Mouse (Mus musculus) spleen, embryonic (tissue): ENCODE measurements around the gene Rps27a.
"Not testable (repeated sequence)": the region's sequence is repeated elsewhere in the genome, so short reads cannot be mapped to it uniquely, and the experiment has no call there.

Source experiments
- CTCF ChIA-PET: fragments of 350-600 bp; sonication (Branson Sonifier 250); formaldehyde crosslinking; loops from one replicate; lab custom pipeline; 2022; lab: Charles Lee

The Rps27a gene

GRCm38 (mm10) chr11:29547752-29548503, at the start of gene Rps27a, which contains the start of gene Clhc1:
TSS of gene Rps27a (minus strand) at chr11:29548109.
TSS of gene Clhc1 (plus strand) at chr11:29547950.
- CTCF ChIA-PET = no interaction called here

GRCm38 (mm10) chr11:29597159-29597558, 49.2 kb upstream of the Rps27a start:
- CTCF ChIA-PET = no interaction called here

DNA sequence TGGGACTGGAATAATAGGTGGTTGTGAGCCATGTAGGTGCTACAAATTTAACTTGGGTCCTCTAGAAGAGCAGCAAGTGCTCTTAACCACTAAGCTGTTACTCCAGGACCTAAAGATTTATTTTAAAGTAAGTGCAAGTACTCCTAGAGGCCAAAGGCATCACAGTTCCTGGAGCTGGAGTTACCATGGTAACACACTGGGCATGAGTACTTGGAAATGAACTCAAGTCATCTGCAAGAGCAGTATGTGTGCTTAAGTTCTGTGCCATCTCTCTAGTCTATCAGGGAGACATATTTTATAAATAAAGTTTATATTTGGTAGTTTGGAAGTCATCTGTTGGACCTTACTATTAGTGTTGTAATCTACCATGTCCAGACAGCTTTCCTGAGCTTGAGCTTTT, 47.3 kb upstream of the Rps27a start:
- CTCF ChIA-PET = no interaction called here

GRCm38 (mm10) chr11:29579610-29580009, 31.7 kb upstream of the Rps27a start:
- CTCF ChIA-PET = no interaction called here

- CTCF ChIA-PET = no interaction called here
Measured at GRCm38 (mm10) chr11:29572656-29573055, 24.7 kb upstream of the Rps27a start.

- CTCF ChIA-PET = no interaction called here
Measured at GRCm38 (mm10) chr11:29571536-29571935, 23.6 kb upstream of the Rps27a start.

DNA sequence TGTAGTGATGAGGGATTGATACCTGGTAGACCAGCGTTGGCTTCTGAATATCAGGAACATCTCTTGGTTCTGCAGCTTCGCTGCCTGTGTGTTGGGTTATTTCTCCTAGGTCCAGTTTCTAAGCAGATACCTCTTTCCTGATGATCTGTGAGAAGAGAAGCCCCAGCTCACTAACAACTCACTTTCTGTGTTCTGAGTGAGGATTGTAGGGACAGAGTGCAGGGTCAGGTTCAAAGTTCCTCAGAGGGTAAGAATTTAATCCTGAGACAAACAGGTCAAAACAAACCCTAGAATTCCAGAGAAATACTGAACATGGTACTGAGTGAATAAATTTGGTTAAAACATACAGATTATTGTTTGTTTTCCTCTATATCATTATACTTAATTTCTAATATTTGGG, 15.5 kb upstream of the Rps27a start:
- CTCF ChIA-PET = no interaction called here

GRCm38 (mm10) chr11:29560990-29561389, 13.1 kb upstream of the Rps27a start:
- CTCF ChIA-PET = interaction anchor here (1.2 kb wide), 1 partner anchor 17 kb away, joined by 3 read pairs; no protein-coding TSS in a partner anchor

- CTCF ChIA-PET = interaction anchor here (1.2 kb wide), 1 partner anchor 17 kb away, joined by 3 read pairs; no protein-coding TSS in a partner anchor
Measured at GRCm38 (mm10) chr11:29560452-29560851, 12.5 kb upstream of the Rps27a start.

DNA sequence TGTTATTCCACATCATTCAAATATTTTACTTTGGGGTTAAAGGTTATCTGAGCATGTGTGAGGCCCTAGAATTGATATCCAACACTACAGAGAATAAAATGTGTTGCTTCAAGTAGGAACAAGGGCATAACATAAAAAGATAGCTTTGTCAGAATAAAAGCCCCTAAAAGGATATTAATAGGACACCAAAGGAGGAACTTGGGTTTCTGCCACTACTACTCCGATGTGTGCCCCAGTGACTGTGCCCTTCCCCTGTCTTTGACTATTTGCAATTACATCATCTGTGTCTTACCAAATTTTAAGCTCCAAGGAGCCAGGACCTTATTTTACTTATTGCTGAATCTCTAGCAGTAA, 1.5 kb upstream of the Rps27a start:
- CTCF ChIA-PET = no interaction called here

- CTCF ChIA-PET = no interaction called here
Measured at GRCm38 (mm10) chr11:29548504-29549424, 855 bp upstream of the Rps27a start.

GRCm38 (mm10) chr11:29547249-29547751, 609 bp downstream of the Rps27a start:
- CTCF ChIA-PET = no interaction called here

GRCm38 (mm10) chr11:29546762-29547161, 1.1 kb downstream of the Rps27a start:
- CTCF ChIA-PET = no interaction called here

GRCm38 (mm10) chr11:29546297-29546696, 1.6 kb downstream of the Rps27a start:
- CTCF ChIA-PET = not testable (repeated sequence)

- CTCF ChIA-PET = interaction anchor here (0.8 kb wide), 1 partner anchor 30 kb away, joined by 9 read pairs; the partner anchor contains the start of gene Prorsd1
Measured at GRCm38 (mm10) chr11:29545150-29545752, 2.7 kb downstream of the Rps27a start.

GRCm38 (mm10) chr11:29544225-29544945, 3.5 kb downstream of the Rps27a start:
- CTCF ChIA-PET = no interaction called here

DNA sequence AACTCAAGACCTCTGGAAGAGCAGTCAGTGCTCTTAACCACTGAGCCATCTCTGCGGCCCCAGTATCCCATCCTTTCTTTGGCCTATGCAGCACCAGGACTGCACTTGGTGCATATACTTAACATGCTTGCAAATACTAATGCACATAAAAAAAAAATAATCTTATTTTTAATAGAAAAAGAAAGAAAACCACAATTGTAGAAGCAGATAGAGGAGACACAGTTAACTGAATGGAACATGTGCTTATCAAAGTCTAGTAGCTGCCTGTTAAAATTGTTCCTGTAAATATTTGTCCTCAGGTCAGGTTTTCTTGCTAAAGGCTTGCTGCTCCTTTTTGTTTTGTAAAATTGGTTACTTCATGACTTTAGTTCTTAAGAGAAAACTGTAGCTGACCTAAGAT, 9.7 kb downstream of the Rps27a start:
- CTCF ChIA-PET = no interaction called here

DNA sequence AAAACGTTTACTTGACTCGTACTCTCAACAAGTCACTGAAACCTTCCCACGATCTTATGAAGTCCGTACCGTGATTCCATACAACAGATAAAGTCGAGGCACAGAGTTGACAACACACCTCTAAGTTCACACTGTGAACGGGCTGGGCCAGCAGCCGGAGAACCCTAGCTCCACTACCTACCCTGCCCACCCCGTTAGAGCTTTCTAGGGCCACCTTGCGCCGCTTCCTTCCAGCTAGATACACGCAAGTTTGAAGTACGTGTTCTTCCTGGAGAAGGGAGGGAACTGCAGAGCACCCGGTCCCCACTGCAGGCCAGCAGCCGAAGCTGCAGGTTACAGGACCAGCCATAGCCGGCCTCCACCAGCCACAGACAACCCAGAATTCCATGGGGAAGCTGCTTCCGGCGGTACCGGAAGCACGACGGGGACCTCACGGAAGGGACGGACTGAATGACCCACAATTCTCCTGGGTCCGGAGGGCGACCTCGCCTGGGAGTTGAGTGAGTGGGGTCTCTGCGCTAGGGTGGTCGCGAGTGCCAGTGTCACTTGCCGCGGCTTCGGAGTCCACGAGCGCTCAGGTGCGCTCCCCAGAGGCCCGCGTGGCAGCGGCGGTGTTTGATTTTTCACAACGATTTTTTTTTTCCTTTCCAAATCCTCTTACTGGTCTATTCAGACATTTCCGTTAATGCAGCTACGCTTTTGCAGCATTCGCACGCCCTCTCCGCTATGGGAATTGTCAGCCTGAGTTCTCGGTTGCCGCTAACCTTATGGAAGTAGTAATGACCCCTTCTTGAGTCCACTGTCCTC, 21.7 kb downstream of the Rps27a start, which contains the start of gene Mtif2:
Gene Mtif2 (plus strand): TSS at position 421 of the 807 bp plus-strand sequence.
- CTCF ChIA-PET = interaction anchor here (0.6 to 1.9 kb wide), 5 partner anchors 8 to 381 kb away, joined by 3 to 4 read pairs (median 3); no protein-coding TSS in a partner anchor

- CTCF ChIA-PET = interaction anchor here (1.0 to 1.1 kb wide), 2 partner anchors 11 to 30 kb away, joined by 4 to 9 read pairs; partner anchors contain the start of gene Mtif2
Measured at GRCm38 (mm10) chr11:29514682-29515412, 33.1 kb downstream of the Rps27a start, which contains the start of gene Prorsd1. TSS of gene Prorsd1 (minus strand) at chr11:29515033.
